Mouse (Mus musculus): ENCODE results near the gene 1700025C18Rik.

Gene 1700025C18Rik

DNA sequence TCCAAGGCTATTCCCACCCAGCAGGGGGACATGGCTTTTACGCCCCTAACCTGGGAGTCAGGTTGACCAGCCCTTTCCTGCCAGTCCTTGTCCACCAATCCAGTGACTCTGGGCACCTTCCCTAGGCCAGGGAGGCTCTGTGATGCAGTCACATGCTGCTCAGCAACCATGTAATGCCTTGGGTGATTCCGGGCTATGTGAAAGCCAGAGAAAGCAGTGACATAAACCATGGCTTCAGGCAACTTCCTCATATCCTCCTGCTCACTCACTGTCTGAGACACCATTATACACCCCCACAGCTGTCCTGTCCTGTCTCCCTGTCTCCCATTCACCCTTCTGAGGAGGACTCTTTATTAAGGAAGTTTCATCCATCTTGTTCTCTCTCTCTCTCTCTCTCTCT is at the start of gene 1700025C18Rik:
Gene 1700025C18Rik (minus strand): TSS at position 101 of the 400 bp plus-strand sequence.
- DNase-seq (ENCODE audit: low read depth, low spot score) = no peak

- DNase-seq (ENCODE audit: low read depth, low spot score) = no peak
Observed at GRCm38 (mm10) chr2:165136049-165136448, 45.5 kb upstream of the 1700025C18Rik start.

DNA sequence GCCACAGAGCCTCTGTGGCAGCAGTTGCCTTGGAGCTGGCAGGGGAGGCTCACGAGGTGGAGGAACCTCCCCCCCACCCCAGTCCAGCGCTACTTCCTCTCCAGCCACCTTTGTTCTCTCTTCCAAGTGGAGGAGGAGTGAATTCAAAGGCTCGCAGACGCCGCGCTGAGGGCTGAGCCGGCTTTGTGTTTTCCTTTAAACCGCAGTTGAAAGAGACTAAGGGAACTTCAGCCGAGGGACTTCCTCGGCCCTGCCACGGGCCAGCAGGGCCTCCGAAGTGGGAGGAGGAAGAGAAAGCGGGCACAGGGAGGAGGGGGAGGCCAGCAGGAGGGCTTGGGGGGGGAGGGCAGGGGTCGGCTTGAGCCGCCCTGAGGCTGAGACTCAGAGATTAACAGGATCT is 43.0 kb upstream of the 1700025C18Rik start:
- no peak for DNase-seq (ENCODE audit: low read depth, low spot score)

GRCm38 (mm10) chr2:165131428-165131827 is 40.9 kb upstream of the 1700025C18Rik start:
- no peak for DNase-seq (ENCODE audit: low read depth, low spot score)

- DNase-seq (ENCODE audit: low read depth, low spot score) = no peak
Observed at GRCm38 (mm10) chr2:165129189-165129588, 38.6 kb upstream of the 1700025C18Rik start.

DNA sequence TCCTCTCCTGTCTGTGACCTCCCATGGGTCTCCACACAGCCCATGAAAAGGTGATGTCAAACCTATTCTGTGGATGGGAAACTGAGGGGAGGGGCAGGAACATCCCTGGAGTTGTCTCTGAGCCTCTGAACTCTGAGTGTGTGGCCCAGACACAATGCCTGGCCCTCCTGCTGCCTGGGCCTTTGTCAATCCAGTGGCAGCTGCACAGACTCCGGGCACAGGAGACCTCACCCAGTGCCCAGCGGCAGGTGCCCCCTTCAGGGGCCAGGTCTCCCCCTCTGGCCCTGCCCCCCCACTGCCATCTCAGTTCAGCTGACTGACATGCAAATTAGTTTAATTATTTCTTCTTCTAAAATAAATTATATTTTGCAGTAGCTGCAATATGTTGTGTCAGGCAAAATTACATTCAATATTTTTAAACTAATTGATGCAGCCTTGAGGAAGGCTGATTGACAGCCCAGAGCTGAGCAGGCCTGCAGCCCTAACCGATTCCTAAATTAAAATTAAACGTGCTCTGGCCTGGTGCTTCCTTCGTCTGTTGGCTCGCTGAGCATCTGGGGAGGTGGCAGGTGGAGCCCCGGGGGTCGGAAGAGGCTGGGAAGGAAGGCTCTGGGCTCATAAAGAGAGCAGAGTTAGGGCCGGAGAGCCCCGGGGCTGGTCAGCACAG is 36.5 kb upstream of the 1700025C18Rik start:
- DNase-seq (ENCODE audit: low read depth, low spot score) = no peak

DNA sequence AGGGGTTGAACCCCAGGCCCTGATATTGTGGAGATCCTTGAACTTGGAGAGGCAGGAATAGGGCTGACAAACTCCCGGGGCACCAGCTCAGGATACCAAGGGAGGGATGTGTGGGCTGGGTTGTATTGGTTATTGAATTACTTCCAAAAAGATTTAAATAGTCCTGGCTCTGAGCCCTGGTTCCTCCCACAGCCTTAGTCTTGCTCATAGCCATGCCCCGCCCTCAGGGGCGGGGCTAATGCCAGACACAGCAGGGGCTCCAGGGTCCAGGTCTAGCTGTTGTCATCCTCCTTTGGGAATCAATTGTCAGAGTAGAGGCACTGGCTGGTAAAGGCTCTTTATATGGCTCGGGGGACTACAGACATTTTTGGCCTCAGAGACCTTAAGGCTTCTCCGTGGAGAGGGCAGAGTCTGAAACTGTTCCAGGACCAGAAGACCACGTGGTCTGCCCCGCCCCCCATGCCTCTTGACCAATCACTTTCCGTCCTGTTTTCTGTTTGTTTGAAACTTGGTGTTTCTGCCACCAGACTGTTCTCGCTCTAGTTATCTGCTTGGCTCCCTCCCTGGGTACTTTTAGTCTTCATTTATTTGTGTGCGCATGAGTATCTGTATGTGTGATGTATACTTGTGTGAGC is 30.8 kb upstream of the 1700025C18Rik start:
- no peak for DNase-seq (ENCODE audit: low read depth, low spot score)

DNA sequence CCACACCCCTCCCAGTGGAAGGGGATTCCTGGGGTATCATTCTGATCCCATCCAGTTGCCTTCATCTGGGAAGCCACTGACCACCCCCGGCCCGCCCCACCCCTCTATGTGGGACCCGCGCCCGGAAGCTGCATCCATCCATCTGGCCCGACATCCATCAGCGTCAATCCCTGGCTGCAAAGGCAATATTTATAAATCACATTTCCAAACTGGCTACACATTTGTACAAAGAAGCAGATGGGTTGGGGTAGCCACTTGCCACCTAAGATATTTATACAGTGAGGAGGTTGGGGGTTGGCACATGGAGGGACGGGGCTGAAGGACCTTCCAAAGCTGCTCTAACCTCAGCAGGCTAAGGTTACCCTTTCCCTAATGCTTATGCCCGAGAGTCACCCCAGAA is 30.2 kb upstream of the 1700025C18Rik start:
- no peak for DNase-seq (ENCODE audit: low read depth, low spot score)

DNA sequence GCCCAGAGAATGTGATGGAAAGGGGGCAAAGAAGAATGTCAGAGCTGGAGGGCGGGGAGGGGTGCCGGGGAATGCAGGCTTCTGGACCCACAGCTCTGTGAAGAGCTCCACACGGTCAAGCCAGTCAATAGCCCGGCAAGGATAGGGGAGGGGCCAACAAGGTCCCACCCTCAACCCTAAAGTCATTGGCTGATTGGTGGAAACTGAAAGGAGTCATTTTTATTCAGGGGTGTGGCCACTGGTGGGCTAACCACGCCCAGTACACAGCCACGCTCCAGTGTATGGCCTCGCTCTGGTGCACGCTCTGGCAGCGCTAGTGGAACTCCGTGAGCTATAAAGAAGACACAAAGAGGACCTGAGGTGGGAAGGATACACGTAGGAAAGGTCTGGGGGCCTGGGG is 23.2 kb upstream of the 1700025C18Rik start:
- DNase-seq (ENCODE audit: low read depth, low spot score) = no peak

- DNase-seq (ENCODE audit: low read depth, low spot score) = no peak
Observed at GRCm38 (mm10) chr2:165112149-165112548, 21.6 kb upstream of the 1700025C18Rik start.

GRCm38 (mm10) chr2:165106585-165106984 is 16.0 kb upstream of the 1700025C18Rik start:
- DNase-seq (ENCODE audit: low read depth, low spot score) = no peak

GRCm38 (mm10) chr2:165105513-165106079 is 15.0 kb upstream of the 1700025C18Rik start:
- DNase-seq (ENCODE audit: low read depth, low spot score) = no peak

DNA sequence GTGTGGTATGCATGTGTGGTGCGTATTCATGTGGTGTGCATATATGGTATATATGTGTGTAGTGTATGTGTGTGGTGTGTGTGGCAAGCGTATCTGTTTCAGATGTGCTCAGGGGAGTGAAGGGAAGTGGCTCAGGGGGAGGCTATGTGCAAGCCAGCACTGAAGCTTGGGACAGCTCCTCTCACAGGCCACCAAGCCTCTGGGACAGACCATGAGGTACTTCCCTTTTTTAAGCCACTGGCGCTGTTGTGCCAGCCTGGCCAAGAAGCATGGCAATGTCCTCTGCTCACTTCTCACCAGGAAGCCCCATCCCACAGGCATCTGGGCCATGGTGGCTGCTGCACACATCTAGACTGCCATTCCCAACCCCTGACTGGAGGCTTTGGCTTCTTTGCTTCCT is 12.4 kb upstream of the 1700025C18Rik start:
- DNase-seq (ENCODE audit: low read depth, low spot score) = no peak

DNA sequence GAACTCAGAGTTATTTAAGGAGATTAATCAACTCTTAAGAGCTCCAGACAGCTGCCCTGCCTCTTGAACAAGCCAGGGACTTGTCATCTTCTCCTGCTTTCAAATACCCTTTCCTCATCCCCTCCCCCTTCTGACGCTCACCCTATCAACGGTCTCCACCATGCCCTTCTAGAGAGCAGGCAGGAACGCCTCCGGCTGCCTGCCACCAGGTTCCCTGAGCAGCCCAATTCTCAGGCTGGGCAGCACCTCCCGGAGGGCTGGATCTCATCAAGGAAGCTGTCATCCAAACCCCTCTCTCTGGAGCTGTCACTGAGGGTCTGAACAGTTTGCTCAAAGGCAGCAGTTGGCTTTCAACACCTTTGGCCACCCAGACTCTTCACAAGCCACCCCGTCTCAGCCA is 10.2 kb upstream of the 1700025C18Rik start:
- no peak for DNase-seq (ENCODE audit: low read depth, low spot score)

GRCm38 (mm10) chr2:165098861-165099260 is 8.3 kb upstream of the 1700025C18Rik start:
- no peak for DNase-seq (ENCODE audit: low read depth, low spot score)

- no peak for DNase-seq (ENCODE audit: low read depth, low spot score)
Observed at GRCm38 (mm10) chr2:165096367-165096766, 5.8 kb upstream of the 1700025C18Rik start.

- DNase-seq (ENCODE audit: low read depth, low spot score) = no peak
Observed at GRCm38 (mm10) chr2:165092393-165092792, 1.8 kb upstream of the 1700025C18Rik start.

GRCm38 (mm10) chr2:165091433-165091965 is 949 bp upstream of the 1700025C18Rik start:
- DNase-seq (ENCODE audit: low read depth, low spot score) = no peak

GRCm38 (mm10) chr2:165089470-165089869 is 1.1 kb downstream of the 1700025C18Rik start:
- DNase-seq (ENCODE audit: low read depth, low spot score) = no peak

DNA sequence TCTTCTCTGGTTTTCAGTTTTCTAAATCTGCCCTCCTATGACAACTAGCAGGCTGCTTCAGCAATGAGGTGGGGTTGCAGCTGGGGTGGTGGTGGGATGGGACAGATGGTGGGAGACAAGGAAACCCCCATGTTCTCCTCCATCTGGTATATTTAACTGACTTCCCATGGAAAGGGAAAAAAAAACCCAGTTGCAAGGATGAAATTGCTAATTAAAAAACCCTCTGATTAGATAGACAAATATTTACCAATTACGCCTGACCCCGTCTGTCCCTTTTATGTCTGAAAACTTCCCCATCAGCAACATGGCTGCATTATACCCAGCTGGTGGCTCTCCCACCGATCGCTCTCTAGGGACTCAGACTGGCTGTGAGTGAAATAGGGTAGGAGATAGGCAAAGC is 3.9 kb downstream of the 1700025C18Rik start:
- no peak for DNase-seq (ENCODE audit: low read depth, low spot score)

DNA sequence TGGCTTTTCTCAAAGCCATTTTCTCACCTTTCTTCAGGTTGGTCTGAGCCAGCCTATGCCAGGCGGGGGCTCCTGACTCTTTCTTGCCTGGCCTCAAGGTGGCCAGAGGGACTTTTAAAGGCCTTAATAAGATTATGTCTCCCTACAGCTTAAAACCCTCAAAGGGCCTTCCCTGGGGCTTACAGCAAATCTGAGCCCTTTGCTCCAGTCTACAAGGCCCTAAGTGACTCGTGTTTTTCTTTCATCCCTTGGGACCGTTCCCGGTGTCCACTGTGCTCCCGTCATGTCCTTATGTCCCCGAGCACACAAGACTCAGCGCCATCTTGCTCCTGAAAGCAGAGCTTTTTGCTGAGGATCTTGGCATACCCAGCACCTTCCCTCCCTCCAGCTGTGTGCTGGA is 9.3 kb downstream of the 1700025C18Rik start:
- DNase-seq (ENCODE audit: low read depth, low spot score) = no peak

- DNase-seq (ENCODE audit: low read depth, low spot score) = no peak
Observed at GRCm38 (mm10) chr2:165080657-165081056, 9.9 kb downstream of the 1700025C18Rik start.

- no peak for DNase-seq (ENCODE audit: low read depth, low spot score)
Observed at GRCm38 (mm10) chr2:165078605-165079004, 11.9 kb downstream of the 1700025C18Rik start.

Data from brain, embryonic 18.5 days (tissue).